Mouse (Mus musculus): ENCODE data around the gene Gm16503. TPM values are rescaled to one million over a fixed set of nuclear protein-coding genes. Genes with fewer than 3 reads are reported as not detected.
"Not testable (repeated sequence)": the region's sequence is repeated elsewhere in the genome, so short reads cannot be mapped to it uniquely, and the experiment has no call there.

The Gm16503 gene
- polyA plus RNA-seq, 1 experiment: 0.60 TPM

DNA sequence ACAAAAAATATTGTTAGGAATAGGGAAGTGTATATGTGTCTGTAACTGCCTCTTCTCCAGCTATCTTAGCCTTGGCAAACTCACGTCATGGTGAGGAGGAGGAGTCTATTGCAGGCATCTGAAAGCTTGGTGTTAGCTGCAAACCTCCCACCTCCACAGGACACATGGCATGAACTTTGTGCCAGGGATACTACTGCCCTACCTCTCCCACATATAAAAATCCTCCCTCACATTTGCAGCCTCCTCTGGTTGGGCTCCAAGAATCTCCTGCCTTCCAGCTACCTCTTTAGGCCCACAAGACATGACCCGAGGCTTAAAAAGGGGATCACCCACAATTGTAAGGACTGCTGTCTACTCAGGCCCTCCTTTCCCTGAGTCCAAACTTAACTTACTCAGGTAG is 2.3 kb upstream of the Gm16503 start:
- TF ChIP-seq CTCF (IDR thresholded peaks at IDR 0.05; ENCODE audit: control insufficient read depth, insufficient read depth, low read length): no peak
- no peak for TF ChIP-seq POLR2A (IDR thresholded peaks at IDR 0.05; ENCODE audit: borderline replicate concordance, control insufficient read depth, low read depth, low read length)
- Histone ChIP-seq H3K4me3 (replicated peaks; ENCODE audit: control insufficient read depth, low read depth, low read length) (no peak overlapping the region), H3K4me1 (ENCODE audit: control insufficient read depth, insufficient read depth, low read length) (no peaks in the 10 kb centered on the region), H3K27ac (ENCODE audit: control insufficient read depth, insufficient read depth, low read depth, low read length, poor library complexity) (no peak overlapping the region)
- WGBS: 69% methylated on average over 2 of the region's 2 CpGs

DNA sequence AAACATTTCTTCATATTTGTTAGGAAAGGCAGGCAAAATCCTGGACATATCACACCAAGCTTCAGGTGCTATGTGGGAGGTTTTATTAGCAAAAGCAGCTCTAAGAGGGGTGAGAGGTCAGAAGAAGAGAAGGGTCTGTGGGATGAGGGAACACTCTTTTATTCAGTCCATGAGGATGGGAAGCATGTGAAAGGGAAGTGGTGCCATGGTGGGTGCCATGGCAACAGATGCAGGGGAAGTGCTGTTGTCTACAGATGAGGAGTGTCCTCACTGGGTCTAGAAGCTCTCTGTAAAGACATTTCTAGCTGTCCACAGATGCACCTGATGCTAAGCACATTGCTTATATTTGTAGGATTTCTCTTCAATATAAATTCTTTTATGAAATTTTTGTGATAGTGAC is 1.1 kb downstream of the Gm16503 start:
- TF ChIP-seq CTCF (IDR thresholded peaks at IDR 0.05; ENCODE audit: control insufficient read depth, insufficient read depth, low read length): no peak
- no peak for TF ChIP-seq POLR2A (IDR thresholded peaks at IDR 0.05; ENCODE audit: borderline replicate concordance, control insufficient read depth, low read depth, low read length)
- Histone ChIP-seq H3K4me1 (ENCODE audit: control insufficient read depth, insufficient read depth, low read length) (no peaks in the 10 kb centered on the region), H3K4me3 (replicated peaks; ENCODE audit: control insufficient read depth, low read depth, low read length) (no peak overlapping the region), H3K27ac (ENCODE audit: control insufficient read depth, insufficient read depth, low read depth, low read length, poor library complexity) (no peak overlapping the region)

DNA sequence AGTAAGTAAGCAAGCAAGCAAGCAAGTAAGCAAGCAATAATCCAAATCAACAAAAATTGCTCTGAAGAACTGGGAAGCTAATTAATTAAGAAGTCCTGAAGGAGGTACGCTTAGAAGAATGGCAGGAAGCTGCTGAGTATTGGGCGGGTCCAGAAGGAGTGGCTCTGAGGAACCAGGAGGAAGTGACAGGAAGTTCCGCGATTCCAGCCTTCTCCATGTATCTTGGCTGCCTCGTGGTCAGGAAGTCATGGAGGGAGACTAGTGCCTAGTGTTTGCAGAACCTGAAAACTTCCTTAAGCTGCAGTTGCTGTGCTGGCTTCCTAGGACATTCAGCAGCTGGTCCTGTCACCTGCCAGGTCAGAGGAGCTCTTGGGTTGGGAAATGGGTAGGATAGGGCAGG is 13.1 kb downstream of the Gm16503 start, which contains the start of gene Zfp985:
Gene Zfp985, plus strand, starts transcription at position 207 of the 400 bp plus-strand sequence.
- not testable (repeated sequence) for H3K27ac ChIP-seq (ENCODE audit: control insufficient read depth, insufficient read depth, low read depth, low read length, poor library complexity); H3K4me1 ChIP-seq (ENCODE audit: control insufficient read depth, insufficient read depth, low read length); H3K4me3 ChIP-seq (replicated peaks; ENCODE audit: control insufficient read depth, low read depth, low read length)
- WGBS: 55% methylated on average over 5 of the region's 5 CpGs

DNA sequence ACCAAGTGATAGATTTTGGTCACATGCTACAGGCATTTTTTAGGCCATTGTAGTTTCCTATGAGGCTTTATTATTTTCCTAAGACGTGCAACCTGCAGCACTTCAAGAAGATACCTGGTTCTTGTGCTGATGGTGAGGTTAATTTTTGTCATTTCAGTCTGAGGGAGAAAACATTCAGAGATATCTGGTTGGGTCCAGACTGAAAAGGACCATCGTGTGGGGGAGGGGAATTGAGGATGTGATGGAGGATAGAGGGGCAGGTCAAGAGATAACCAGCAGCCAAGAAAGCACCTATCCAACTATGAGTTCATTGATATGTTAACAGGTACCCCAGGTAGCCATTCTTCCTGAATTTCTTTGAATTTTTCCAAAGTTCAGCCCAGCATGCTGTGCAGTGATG is 14.3 kb downstream of the Gm16503 start:
- not testable (repeated sequence) for H3K4me1 ChIP-seq (ENCODE audit: control insufficient read depth, insufficient read depth, low read length); H3K27ac ChIP-seq (ENCODE audit: control insufficient read depth, insufficient read depth, low read depth, low read length, poor library complexity); H3K4me3 ChIP-seq (replicated peaks; ENCODE audit: control insufficient read depth, low read depth, low read length)
- WGBS: 62% methylated on average over 2 of the region's 2 CpGs

DNA sequence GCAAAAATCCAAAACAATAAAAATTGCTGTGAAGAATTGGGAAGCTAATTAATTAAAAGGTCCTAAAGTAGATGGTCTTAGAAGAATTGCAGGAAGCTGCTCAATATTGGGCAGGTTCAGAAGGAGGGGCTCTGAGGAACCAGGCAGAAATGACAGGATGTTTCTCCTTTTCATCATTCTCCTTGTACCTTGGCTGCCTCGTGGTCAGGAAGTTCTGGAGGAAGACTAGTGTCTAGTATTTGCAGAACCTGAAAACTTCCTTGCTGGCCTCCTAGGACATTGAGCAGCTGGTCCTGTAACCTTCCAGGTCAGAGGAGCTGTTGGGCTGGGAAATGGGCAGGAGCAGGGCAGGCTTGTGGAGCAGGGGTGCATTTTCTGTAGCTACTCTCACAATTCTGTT is 16.9 kb downstream of the Gm16503 start:
- not testable (repeated sequence) for H3K27ac ChIP-seq (ENCODE audit: control insufficient read depth, insufficient read depth, low read depth, low read length, poor library complexity); H3K4me3 ChIP-seq (replicated peaks; ENCODE audit: control insufficient read depth, low read depth, low read length); H3K4me1 ChIP-seq (ENCODE audit: control insufficient read depth, insufficient read depth, low read length)
- WGBS: 7% methylated on average over 1 of the region's 1 CpGs

GRCm38 (mm10) chr4:147558011-147558410 is 18.0 kb downstream of the Gm16503 start:
- H3K4me1 ChIP-seq (ENCODE audit: control insufficient read depth, insufficient read depth, low read length); H3K27ac ChIP-seq (ENCODE audit: control insufficient read depth, insufficient read depth, low read depth, low read length, poor library complexity); H3K4me3 ChIP-seq (replicated peaks; ENCODE audit: control insufficient read depth, low read depth, low read length): not testable (repeated sequence)

DNA sequence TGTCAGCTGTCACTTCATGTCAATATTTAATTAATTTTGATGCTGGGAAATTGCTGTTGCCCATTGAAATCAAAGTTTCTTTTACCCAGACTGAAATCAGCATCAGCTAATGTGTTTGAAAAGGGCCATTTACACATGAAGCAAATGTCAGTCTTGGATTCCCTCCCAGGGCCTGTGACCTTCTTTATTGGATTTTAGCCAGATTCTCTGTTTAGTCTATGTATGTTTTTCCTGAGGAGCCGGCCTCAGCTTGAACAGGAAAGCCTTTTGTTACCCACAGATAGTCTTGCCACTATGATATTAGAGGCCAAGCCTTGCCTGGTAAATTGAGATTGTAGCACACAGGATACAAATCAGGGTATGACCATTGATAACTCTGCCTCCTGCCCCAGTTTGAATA is 19.1 kb downstream of the Gm16503 start:
- not testable (repeated sequence) for H3K27ac ChIP-seq (ENCODE audit: control insufficient read depth, insufficient read depth, low read depth, low read length, poor library complexity); H3K4me1 ChIP-seq (ENCODE audit: control insufficient read depth, insufficient read depth, low read length); H3K4me3 ChIP-seq (replicated peaks; ENCODE audit: control insufficient read depth, low read depth, low read length)
- 34% methylated on average over 1 of the region's 1 CpGs for WGBS

- 59% methylated on average over 6 of the region's 6 CpGs for WGBS
- H3K4me3 ChIP-seq (replicated peaks; ENCODE audit: control insufficient read depth, low read depth, low read length): no peak overlapping the region
- no peaks in the 10 kb centered on the region for H3K4me1 ChIP-seq (ENCODE audit: control insufficient read depth, insufficient read depth, low read length)
- TF ChIP-seq CTCF (IDR thresholded peaks at IDR 0.05; ENCODE audit: control insufficient read depth, insufficient read depth, low read length) (no peak), POLR2A (IDR thresholded peaks at IDR 0.05; ENCODE audit: borderline replicate concordance, control insufficient read depth, low read depth, low read length) (no peak)
- H3K27ac ChIP-seq (ENCODE audit: control insufficient read depth, insufficient read depth, low read depth, low read length, poor library complexity): no peak overlapping the region
Measured at GRCm38 (mm10) chr4:147565426-147566220, 25.6 kb downstream of the Gm16503 start.

DNA sequence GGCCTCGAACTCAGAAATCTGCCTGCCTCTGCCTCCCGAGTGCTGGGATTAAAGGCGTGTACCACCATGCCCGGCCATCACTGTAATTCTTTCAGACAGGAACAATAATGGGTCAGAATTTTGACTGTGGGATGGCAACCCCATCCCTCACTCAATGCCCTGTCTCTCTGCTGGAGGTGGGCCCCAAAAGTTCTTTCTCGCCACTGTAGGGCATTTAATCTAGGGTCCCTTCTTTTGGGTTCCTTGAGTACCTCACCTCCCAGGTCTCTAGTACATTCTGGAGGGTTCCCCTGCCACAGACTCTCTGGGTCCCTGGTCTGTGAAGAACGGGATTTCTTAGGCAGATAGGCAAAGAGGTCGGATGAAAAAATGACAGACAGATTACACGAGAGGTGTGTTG is 31.1 kb downstream of the Gm16503 start:
- H3K4me3 ChIP-seq (replicated peaks; ENCODE audit: control insufficient read depth, low read depth, low read length); H3K27ac ChIP-seq (ENCODE audit: control insufficient read depth, insufficient read depth, low read depth, low read length, poor library complexity); H3K4me1 ChIP-seq (ENCODE audit: control insufficient read depth, insufficient read depth, low read length): not testable (repeated sequence)
- 74% methylated on average over 8 of the region's 8 CpGs for WGBS

DNA sequence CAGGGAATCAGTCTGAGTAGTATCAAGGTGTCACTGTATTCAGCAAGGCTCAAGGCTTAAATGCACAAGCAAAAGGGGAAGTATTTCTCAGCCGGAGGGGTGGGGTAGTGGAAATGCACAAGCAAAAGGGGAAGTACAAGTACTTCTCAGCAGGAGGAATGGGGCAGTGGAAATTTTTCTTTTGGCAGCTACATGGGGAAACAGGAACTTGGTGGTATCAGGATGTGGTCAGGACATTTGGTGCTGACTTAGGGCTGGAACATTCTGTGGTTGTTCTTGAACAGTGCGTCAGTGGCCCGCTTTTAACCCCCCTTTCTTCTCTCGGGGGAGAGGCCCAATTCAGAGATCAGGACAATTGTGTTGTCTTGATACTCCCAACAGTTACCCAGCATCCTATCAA is 39.4 kb downstream of the Gm16503 start:
- H3K4me1 ChIP-seq (ENCODE audit: control insufficient read depth, insufficient read depth, low read length); H3K27ac ChIP-seq (ENCODE audit: control insufficient read depth, insufficient read depth, low read depth, low read length, poor library complexity); H3K4me3 ChIP-seq (replicated peaks; ENCODE audit: control insufficient read depth, low read depth, low read length): not testable (repeated sequence)
- 72% methylated on average over 4 of the region's 4 CpGs for WGBS

Measured in bone marrow, adult 2 months (tissue).